Mouse (Mus musculus): ENCODE data around the gene Sort1. TPM values are rescaled to one million over a fixed set of nuclear protein-coding genes. Genes with fewer than 3 reads are reported as not detected.

Gene Sort1
- polyA plus RNA-seq, 1 experiment = 19.2 TPM

DNA sequence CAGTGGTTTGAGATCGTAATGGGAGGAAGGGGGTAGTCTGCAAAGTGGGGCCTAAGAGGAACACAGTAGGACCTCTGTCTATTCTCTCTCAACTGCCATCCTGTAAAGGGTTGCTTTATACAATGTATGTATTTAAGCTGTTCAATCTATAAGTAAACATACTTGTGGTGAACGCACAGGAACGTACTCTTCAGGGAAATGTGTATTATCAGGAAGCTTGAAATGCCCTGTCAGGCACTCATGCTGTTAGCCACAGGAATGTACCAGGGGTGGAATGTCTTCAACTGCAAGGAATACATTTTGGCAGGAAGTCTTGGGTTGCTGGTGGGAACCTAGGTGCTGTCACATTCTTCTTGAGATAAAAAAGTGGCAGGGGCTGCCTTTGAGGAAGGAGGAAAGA is 88.8 kb downstream of the Sort1 start:
- no peak overlapping the region for H3K27ac ChIP-seq (ENCODE audit: insufficient read depth, low read length)
- peaks cover 9% of the 10 kb centered on the region for H3K4me1 ChIP-seq (ENCODE audit: control insufficient read depth, insufficient read depth, low read length)
- no peak for TF ChIP-seq POLR2A (IDR thresholded peaks at IDR 0.05; ENCODE audit: low read depth, low read length)
- TF ChIP-seq CTCF (IDR thresholded peaks at IDR 0.05; ENCODE audit: borderline replicate concordance, insufficient read depth, low read length) = no peak
- H3K4me3 ChIP-seq (ENCODE audit: insufficient read depth, low read length) = no peak overlapping the region

DNA sequence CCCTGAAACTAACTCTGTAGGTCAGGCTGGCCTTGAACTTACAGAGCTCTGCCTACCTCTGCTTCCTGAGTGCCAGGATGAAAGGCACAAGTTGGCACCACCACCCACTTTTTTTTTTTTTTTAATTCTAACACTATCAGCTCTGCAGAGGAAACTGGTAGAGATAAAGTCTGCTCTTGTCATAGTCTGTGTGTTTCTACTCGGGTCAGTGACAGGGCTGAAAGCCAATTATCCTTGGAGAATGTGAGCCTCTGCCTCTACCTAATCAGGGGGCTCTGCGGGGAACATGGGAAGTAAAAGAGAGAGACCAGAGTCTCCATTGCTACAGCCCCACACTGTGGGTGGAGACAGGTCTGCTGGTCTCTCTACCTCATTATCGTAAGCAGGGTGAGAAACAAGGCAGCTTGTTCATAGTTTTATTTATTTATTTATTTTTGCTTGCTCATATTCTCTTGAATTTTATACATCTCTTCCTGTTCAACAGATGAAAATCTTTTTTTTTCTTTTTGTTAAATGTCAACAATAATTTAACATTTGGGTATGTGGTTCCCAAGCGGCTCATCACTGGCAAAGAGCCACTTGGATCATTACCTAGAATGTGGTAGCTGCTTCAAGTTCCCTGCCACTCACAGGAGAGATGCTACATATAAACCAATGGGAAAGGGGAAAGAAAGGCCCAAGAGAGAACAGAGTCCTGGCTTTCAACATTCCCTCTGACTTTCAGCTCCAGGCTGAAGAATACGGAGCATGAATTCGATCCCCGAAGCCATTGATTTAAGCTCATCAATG is 95.2 kb downstream of the Sort1 start:
- H3K4me1 ChIP-seq (ENCODE audit: control insufficient read depth, insufficient read depth, low read length) = peaks cover 9% of the 10 kb centered on the region
- H3K27ac ChIP-seq (ENCODE audit: insufficient read depth, low read length) = no peak overlapping the region
- H3K4me3 ChIP-seq (ENCODE audit: insufficient read depth, low read length) = no peak overlapping the region
- TF ChIP-seq POLR2A (IDR thresholded peaks at IDR 0.05; ENCODE audit: low read depth, low read length) (no peak), CTCF (IDR thresholded peaks at IDR 0.05; ENCODE audit: borderline replicate concordance, insufficient read depth, low read length) (no peak)

DNA sequence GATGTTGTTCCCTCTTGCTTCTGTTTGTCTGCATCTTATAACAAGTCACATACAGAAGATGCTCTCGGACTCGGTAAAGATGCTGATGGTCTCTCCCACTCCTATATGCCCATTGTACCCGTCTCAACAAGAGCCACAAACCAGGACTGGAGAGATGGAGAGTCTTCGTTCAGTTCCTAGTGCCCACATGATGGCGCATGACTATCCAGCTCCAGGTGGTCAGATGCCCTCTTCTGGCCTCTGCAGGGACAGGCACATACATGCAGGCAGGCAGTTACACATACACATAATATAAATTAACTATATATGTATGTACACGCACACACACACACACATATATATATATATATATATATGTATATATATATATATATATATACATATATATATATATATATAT is 96.8 kb downstream of the Sort1 start:
- TF ChIP-seq POLR2A (IDR thresholded peaks at IDR 0.05; ENCODE audit: low read depth, low read length) (no peak), CTCF (IDR thresholded peaks at IDR 0.05; ENCODE audit: borderline replicate concordance, insufficient read depth, low read length) (peak; percentile 81)
- Histone ChIP-seq H3K4me3 (ENCODE audit: insufficient read depth, low read length) (no peak overlapping the region), H3K4me1 (ENCODE audit: control insufficient read depth, insufficient read depth, low read length) (peaks cover 9% of the 10 kb centered on the region), H3K27ac (ENCODE audit: insufficient read depth, low read length) (no peak overlapping the region)

DNA sequence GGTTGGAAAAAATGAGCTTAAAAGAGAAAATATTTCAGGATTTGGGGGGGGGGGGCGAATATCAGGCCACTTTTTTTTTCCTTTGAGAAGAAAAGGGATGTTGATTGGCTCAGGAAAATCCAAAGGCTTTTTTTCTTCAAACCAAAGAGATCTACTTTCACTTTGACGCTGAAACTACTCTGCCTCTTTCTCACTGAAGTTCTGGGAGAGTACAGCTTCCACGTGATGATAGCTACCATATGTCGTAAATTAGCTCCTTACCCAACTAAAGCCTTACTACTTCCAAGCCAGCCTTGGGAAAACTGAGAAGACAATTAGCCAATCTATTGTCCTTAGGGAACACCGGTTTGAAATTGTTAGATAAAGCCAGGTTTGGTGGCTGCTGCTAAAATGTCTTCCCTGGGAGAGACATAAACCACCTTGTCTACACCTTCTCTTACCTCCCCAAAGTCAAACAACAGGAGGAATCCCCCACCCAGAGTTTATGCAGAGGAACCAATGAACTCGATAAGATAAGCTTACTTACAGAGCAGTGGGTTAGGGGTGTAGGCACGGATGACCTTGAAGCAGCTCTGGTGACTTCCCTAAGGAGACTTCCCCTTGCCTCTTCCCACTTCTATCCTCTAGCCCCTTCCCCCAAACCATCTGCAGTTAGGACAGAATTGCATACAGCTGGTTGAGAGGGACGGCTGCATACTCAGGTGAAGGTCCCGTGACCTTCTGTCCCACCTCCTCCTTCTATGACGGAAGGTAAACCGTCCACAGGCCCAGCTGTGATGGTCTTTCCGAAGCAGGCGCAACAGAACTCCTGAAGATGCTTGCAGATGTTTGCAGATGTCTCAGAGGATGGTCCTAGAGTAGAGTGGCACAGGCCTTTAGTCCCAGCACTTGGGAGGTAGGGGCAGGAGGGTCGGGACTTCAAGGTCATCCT is 98.3 kb downstream of the Sort1 start:
- peak overlapping the region; percentile 14 for H3K4me3 ChIP-seq (ENCODE audit: insufficient read depth, low read length)
- peaks cover 9% of the 10 kb centered on the region for H3K4me1 ChIP-seq (ENCODE audit: control insufficient read depth, insufficient read depth, low read length)
- TF ChIP-seq POLR2A (IDR thresholded peaks at IDR 0.05; ENCODE audit: low read depth, low read length) (no peak; the same call in 1 of the 2 replicates), CTCF (IDR thresholded peaks at IDR 0.05; ENCODE audit: borderline replicate concordance, insufficient read depth, low read length) (no peak)
- peak overlapping the region; percentile 73 for H3K27ac ChIP-seq (ENCODE audit: insufficient read depth, low read length)

DNA sequence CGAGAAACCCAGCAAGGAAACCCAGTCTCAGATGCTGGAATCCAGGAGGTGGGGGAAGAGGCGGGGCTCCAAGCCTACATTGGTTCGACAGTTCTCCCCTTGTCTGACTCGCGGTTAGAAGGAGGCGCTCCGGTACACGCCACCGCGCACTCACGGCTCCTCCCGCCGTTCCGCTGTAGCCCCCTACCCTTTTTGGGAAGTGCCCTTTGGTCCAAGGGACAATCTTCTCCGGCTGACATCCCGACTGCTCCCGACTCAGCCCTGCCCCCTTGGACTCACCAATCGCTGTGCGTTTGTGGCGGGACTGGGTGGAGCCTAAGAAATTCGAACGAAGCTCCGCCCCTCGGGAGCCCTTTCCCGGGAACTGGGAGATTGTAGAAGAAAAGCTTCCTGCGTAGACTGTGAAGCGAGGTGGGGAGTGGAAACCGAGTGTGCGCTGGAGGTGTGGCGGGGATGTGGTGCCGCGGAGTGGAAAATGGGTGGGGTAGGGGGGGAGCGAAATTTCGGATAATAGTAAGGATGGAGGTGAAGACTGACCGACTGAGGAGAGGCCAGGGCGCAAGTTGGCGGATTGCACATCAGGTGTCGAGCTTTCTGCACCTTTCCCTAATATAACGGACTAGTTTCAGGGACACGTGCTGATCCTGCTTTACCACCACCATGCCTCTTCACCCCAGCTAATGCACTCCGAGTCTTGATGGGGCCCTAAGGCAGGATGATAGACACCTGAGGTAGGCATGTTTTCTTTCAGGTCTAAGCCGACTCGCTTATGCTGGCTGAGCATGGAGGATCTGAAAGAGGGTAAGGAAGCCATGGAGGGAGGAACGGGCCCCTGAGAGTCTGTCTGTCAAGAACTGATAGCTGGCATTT is 99.8 kb downstream of the Sort1 start, which contains the start of gene Psrc1:
Gene Psrc1, plus strand, starts transcription at position 355 of the 870 bp plus-strand sequence.
- Histone ChIP-seq H3K4me1 (ENCODE audit: control insufficient read depth, insufficient read depth, low read length) (peaks cover 9% of the 10 kb centered on the region), H3K27ac (ENCODE audit: insufficient read depth, low read length) (peak within 1 kb of the TSS; percentile 79), H3K4me3 (ENCODE audit: insufficient read depth, low read length) (peak within 1 kb of the TSS; percentile 74)
- TF ChIP-seq POLR2A (IDR thresholded peaks at IDR 0.05; ENCODE audit: low read depth, low read length) (peak; percentile 69), CTCF (IDR thresholded peaks at IDR 0.05; ENCODE audit: borderline replicate concordance, insufficient read depth, low read length) (no peak)

DNA sequence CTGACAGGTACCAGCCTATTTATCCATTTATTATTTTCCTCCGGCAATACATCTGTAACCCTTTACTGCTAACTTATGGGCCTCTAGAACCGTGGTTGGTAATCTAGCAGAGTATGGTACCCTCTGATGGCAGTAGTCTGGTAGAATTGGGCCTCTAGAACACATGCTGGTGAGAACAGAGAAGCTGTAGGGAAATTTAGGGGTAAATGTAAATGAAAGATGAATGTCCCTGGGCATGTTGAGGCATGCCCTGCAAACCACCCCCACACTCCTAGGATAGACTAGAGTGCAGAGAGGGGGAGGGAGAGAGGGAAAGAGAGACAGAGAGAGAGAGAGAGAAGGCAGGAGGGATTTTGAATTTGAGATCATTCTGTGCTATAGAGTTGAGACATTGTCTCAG is 100.5 kb downstream of the Sort1 start:
- H3K4me3 ChIP-seq (ENCODE audit: insufficient read depth, low read length) = peak overlapping the region; percentile 74
- TF ChIP-seq POLR2A (IDR thresholded peaks at IDR 0.05; ENCODE audit: low read depth, low read length) (peak; percentile 41; the same call in 1 of the 2 replicates), CTCF (IDR thresholded peaks at IDR 0.05; ENCODE audit: borderline replicate concordance, insufficient read depth, low read length) (no peak)
- H3K27ac ChIP-seq (ENCODE audit: insufficient read depth, low read length) = peak overlapping the region; percentile 79
- H3K4me1 ChIP-seq (ENCODE audit: control insufficient read depth, insufficient read depth, low read length) = peaks cover 9% of the 10 kb centered on the region

DNA sequence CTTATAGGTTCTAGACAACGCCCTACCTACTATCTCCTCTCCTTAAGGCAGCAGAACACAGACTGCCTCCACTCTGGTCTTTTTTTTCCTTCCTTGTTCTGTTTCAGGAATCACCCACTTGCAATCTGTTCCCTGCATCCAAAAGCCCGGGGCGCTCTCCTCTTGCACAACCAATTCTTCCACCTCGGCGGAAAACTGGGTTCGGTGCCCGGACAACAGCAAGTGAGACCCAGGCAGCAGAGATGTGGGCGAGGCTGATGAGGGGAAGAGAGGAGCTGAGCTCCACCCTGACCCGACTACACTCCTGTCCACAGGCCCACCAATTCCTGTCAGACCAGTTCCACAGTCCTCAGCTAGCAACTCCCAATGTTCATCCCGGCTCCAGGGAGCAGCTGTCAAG is 102.3 kb downstream of the Sort1 start:
- Histone ChIP-seq H3K4me3 (ENCODE audit: insufficient read depth, low read length) (0 out of 2 replicates have a peak overlapping the region, but pooled peaks have one; percentile 74), H3K27ac (ENCODE audit: insufficient read depth, low read length) (no peak overlapping the region)

DNA sequence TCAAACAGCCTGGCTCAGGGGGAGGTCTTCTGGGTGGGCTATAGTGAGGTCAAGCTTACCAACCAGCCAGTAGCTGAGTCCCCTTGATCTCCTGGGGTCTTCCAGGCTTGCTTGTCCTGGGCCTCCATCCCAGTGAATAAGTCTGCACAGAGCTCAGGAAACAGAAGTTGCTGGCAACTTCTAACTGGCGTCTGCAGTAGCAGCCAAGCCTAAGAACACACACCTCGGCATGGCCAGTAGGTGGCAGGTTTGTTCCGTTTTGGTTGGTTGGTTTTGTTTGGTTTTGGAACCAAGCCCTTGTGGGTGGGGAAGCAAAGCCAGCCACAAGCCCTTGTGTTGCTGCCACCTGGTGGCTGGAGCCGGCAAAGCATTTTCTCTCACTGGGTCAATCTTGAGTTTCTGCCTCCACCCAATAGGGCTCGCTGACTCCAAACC is 105.2 kb downstream of the Sort1 start:
- no peaks in the 10 kb centered on the region; the same call in 1 of the 2 replicates for H3K4me1 ChIP-seq (ENCODE audit: control insufficient read depth, insufficient read depth, low read length)
- peak overlapping the region; percentile 1; the same call in 1 of the 2 replicates for H3K27ac ChIP-seq (ENCODE audit: insufficient read depth, low read length)
- TF ChIP-seq POLR2A (IDR thresholded peaks at IDR 0.05; ENCODE audit: low read depth, low read length) (peak; percentile 63), CTCF (IDR thresholded peaks at IDR 0.05; ENCODE audit: borderline replicate concordance, insufficient read depth, low read length) (peak; percentile 62)
- no peak overlapping the region for H3K4me3 ChIP-seq (ENCODE audit: insufficient read depth, low read length)

More for the DNA sequence above, 102.3 kb downstream of the Sort1 start:
- TF ChIP-seq POLR2A (IDR thresholded peaks at IDR 0.05; ENCODE audit: low read depth, low read length) = no peak
- no peak for TF ChIP-seq CTCF (IDR thresholded peaks at IDR 0.05; ENCODE audit: borderline replicate concordance, insufficient read depth, low read length)
- H3K4me1 ChIP-seq (ENCODE audit: control insufficient read depth, insufficient read depth, low read length) = peaks cover 9% of the 10 kb centered on the region

DNA sequence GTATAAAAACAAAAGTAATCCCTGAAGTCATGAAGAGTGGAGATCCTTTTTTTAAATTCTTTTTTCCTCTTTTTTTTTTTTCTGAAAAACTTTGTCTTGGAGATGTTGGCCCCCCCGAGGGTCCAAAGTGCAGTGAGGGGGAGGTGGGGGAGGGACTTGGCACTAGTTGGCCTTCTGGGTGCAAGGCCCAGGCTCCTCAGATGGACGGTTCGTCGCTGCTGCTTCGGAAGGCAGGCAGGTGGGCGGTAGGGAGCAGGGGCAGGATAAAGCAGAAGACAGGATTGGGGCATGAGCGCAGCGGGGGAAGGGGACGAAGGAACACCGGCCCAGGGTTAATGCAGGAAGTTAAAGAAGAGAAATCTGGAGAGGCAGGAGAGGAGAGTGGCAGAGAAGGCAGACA is 108.4 kb downstream of the Sort1 start:
- no peak overlapping the region for H3K27ac ChIP-seq (ENCODE audit: insufficient read depth, low read length)
- TF ChIP-seq POLR2A (IDR thresholded peaks at IDR 0.05; ENCODE audit: low read depth, low read length) (no peak), CTCF (IDR thresholded peaks at IDR 0.05; ENCODE audit: borderline replicate concordance, insufficient read depth, low read length) (no peak)
- H3K4me1 ChIP-seq (ENCODE audit: control insufficient read depth, insufficient read depth, low read length) = no peaks in the 10 kb centered on the region
- no peak overlapping the region for H3K4me3 ChIP-seq (ENCODE audit: insufficient read depth, low read length)

All from embryonic fibroblast, embryonic 13.5 days (primary cell).